11 mouse cellular contexts compared by ENCODE assay signal in the genomic region with DNA sequence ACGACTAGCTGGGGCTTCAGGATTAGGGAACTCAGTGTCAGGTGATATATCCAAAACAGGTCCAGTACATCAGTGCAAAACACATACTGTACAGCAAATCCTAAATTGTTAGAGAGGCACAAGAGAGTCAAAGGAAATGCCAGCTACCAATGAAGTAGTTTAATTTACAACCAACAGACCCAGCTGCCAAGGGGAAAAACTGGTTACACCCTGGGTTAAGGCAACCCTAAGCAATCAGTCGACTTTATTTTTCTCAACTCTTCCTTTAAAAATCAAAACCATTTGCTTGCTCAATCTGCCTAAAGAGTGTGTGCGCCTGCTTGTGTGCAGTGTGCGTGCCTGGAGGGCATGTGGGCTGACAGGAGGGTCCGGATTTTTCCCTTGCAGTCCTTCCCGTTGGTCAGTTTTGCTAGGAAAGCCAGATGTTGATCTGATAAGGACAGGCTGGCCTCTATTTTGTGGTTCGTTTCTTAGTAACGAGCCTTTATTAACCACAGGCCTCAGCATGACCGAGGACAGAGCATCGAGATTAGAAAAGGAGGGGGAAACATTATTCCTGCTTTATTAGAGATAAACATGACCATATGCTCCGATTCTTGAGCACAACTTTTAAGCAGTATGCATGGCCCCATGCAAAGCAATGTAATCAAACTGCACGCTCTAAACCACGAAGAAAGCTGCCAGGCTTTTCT. TPM values are rescaled to one million over a fixed set of nuclear protein-coding genes. Genes with fewer than 3 reads are reported as not detected.
DNase-seq lines count a peak whose midpoint lies in the region; ATAC-seq and TF ChIP-seq lines count a peak whose summit lies in the region.
"Had no signal": no experiment of that assay in that cellular context is flagged by ENCODE, and none has a peak within 500 bp of the region (broad histone marks: within the 10 kb centered on the region; RNA-seq: fewer than 3 reads in every experiment).

No protein-coding gene starts in this region.

- TF ChIP-seq EP300 in lung, postnatal 0 days (IDR thresholded peaks at IDR 0.05), result no peak

- WGBS in hindbrain, embryonic 13.5 days, result 63% methylated on average over 13 of the region's 13 CpGs
- WGBS in hindbrain, embryonic 11.5 days, result 72% methylated on average over 13 of the region's 13 CpGs
- 49% methylated on average over 13 of the region's 13 CpGs for WGBS in lung, postnatal 0 days
- WGBS in embryonic facial prominence, embryonic 13.5 days, result 13% methylated on average over 13 of the region's 13 CpGs

- no peak for ATAC-seq in hindbrain, embryonic 13.5 days (ENCODE audit: low FRiP score)
- no peak for ATAC-seq in hindbrain, embryonic 11.5 days (ENCODE audit: low FRiP score)
- ATAC-seq in lung, postnatal 0 days, result peak; percentile 14; the same call in 1 of the 2 replicates
- peak; percentile 68 for ATAC-seq in embryonic facial prominence, embryonic 13.5 days (ENCODE audit: insufficient number of reproducible peaks, insufficient read depth, low FRiP score, low TSS enrichment, low read depth)
- ATAC-seq in megakaryocyte-erythroid progenitor cell, adult 5-6 weeks (replicated peaks; ENCODE audit: low FRiP score, low TSS enrichment, poor library complexity, severe bottlenecking), result 0 out of 2 replicates have a peak, but pooled peaks have one; percentile 13

- DNase-seq in hindbrain, embryonic 11.5 days (ENCODE audit: low spot score), result no peak
- no peak for DNase-seq in lung, postnatal 0 days (ENCODE audit: low spot score)
- DNase-seq in lung, postnatal 25 days (ENCODE audit: low spot score), result no peak
- no peak for DNase-seq in thymus, postnatal 0 days (ENCODE audit: low spot score)
- no peak for DNase-seq in spleen, postnatal 10 days (ENCODE audit: low spot score in 2 of 2)
- DNase-seq: cerebellum, adult 9-11 months had no signal

- H3K4me1 ChIP-seq in hindbrain, embryonic 13.5 days (replicated peaks), result peaks cover 73% of the 10 kb centered on the region
- peaks cover 5% of the 10 kb centered on the region; the same call in 1 of the 2 replicates for H3K4me1 ChIP-seq in hindbrain, embryonic 11.5 days (replicated peaks; ENCODE audit: control insufficient read depth, insufficient read depth, low read length)
- H3K4me1 ChIP-seq in lung, postnatal 0 days (ENCODE audit: insufficient read depth, low read depth, low read length), result peaks cover 19% of the 10 kb centered on the region
- peaks cover 57% of the 10 kb centered on the region for H3K4me1 ChIP-seq in embryonic facial prominence, embryonic 13.5 days

- H3K27ac ChIP-seq in hindbrain, embryonic 13.5 days, result peak overlapping the region; percentile 71
- no peak overlapping the region for H3K27ac ChIP-seq in hindbrain, embryonic 11.5 days (ENCODE audit: low read depth, low read length)
- H3K27ac ChIP-seq in lung, postnatal 0 days (ENCODE audit: low read length), result peak overlapping the region; percentile 39
- H3K27ac ChIP-seq in embryonic facial prominence, embryonic 13.5 days, result peak overlapping the region; percentile 88
- H3K27ac ChIP-seq: heart, embryonic 13.5 days had no signal

- no peak for TF ChIP-seq CTCF in lung, postnatal 0 days (IDR thresholded peaks at IDR 0.05)

- no peaks in the 10 kb centered on the region for H3K27me3 ChIP-seq in hindbrain, embryonic 13.5 days
- no peaks in the 10 kb centered on the region for H3K27me3 ChIP-seq in hindbrain, embryonic 11.5 days (ENCODE audit: control insufficient read depth, insufficient read depth, low read length)
- no peaks in the 10 kb centered on the region for H3K27me3 ChIP-seq in lung, postnatal 0 days (replicated peaks; ENCODE audit: insufficient read depth, low read length)
- no peaks in the 10 kb centered on the region for H3K27me3 ChIP-seq in embryonic facial prominence, embryonic 13.5 days
- H3K27me3 ChIP-seq: heart, embryonic 13.5 days had no signal

- no peaks in the 10 kb centered on the region for H3K36me3 ChIP-seq in hindbrain, embryonic 13.5 days
- H3K36me3 ChIP-seq in hindbrain, embryonic 11.5 days (ENCODE audit: control insufficient read depth, insufficient read depth, low read length), result no peaks in the 10 kb centered on the region
- H3K36me3 ChIP-seq in lung, postnatal 0 days (ENCODE audit: insufficient read depth, low read length), result no peaks in the 10 kb centered on the region
- no peaks in the 10 kb centered on the region for H3K36me3 ChIP-seq in embryonic facial prominence, embryonic 13.5 days

- H3K4me3 ChIP-seq in hindbrain, embryonic 13.5 days, result no peak overlapping the region
- H3K4me3 ChIP-seq in hindbrain, embryonic 11.5 days (ENCODE audit: low read depth, low read length), result no peak overlapping the region
- no peak overlapping the region for H3K4me3 ChIP-seq in lung, postnatal 0 days (ENCODE audit: low read depth, low read length)
- no peak overlapping the region for H3K4me3 ChIP-seq in embryonic facial prominence, embryonic 13.5 days
- H3K4me3 ChIP-seq: heart, embryonic 13.5 days had no signal

- no peaks in the 10 kb centered on the region for H3K9me3 ChIP-seq in hindbrain, embryonic 13.5 days
- H3K9me3 ChIP-seq in hindbrain, embryonic 11.5 days (ENCODE audit: control insufficient read depth, low read length), result no peaks in the 10 kb centered on the region
- no peaks in the 10 kb centered on the region for H3K9me3 ChIP-seq in lung, postnatal 0 days (ENCODE audit: low read length)
- H3K9me3 ChIP-seq in embryonic facial prominence, embryonic 13.5 days, result no peaks in the 10 kb centered on the region
- H3K9me3 ChIP-seq: heart, embryonic 13.5 days had no signal

- H3K4me2 ChIP-seq in hindbrain, embryonic 13.5 days, result no peak overlapping the region
- H3K4me2 ChIP-seq in hindbrain, embryonic 11.5 days (replicated peaks; ENCODE audit: low read depth, low read length), result no peak overlapping the region
- no peak overlapping the region for H3K4me2 ChIP-seq in lung, postnatal 0 days (replicated peaks; ENCODE audit: low read depth, low read length)
- H3K4me2 ChIP-seq in embryonic facial prominence, embryonic 13.5 days, result peak overlapping the region; percentile 46
- H3K4me2 ChIP-seq: heart, embryonic 13.5 days; liver, embryonic 11.5 days had no signal

- H3K9ac ChIP-seq in hindbrain, embryonic 13.5 days, result no peak overlapping the region
- no peak overlapping the region for H3K9ac ChIP-seq in hindbrain, embryonic 11.5 days (ENCODE audit: low read depth, low read length)
- H3K9ac ChIP-seq in lung, postnatal 0 days (replicated peaks; ENCODE audit: low read depth), result no peak overlapping the region
- H3K9ac ChIP-seq in embryonic facial prominence, embryonic 13.5 days, result 0 out of 2 replicates have a peak overlapping the region, but pooled peaks have one; percentile 44
- H3K9ac ChIP-seq: heart, embryonic 13.5 days had no signal

RNA-seq across cellular contexts. Expression of a gene that starts 45.3 kb away (rescaled TPM):
- 17.3 and 19.5 TPM in 2 replicates for polyA plus RNA-seq in hindbrain, embryonic 13.5 days (2015; fragmentation: Nextera tagmentation; extraction: Ambion mirVana)
- polyA plus RNA-seq in hindbrain, embryonic 11.5 days (2014; fragmentation: Nextera tagmentation; extraction: Ambion mirVana), result 12.1 and 12.2 TPM in 2 replicates
- polyA plus RNA-seq in lung, postnatal 0 days (2015; fragmentation: Nextera tagmentation; extraction: Ambion mirVana), result 22.8 and 25.2 TPM in 2 replicates
- polyA plus RNA-seq in embryonic facial prominence, embryonic 13.5 days (2015; fragmentation: Nextera tagmentation; extraction: Ambion mirVana), result 13.9 and 15.2 TPM in 2 replicates
- total RNA-seq in megakaryocyte-erythroid progenitor cell, adult 5-6 weeks (2014; fragmentation: Nextera tagmentation), result 23.6 and 25.4 TPM in 2 replicates
- total RNA-seq in megakaryocyte-erythroid progenitor cell, adult 5-6 weeks (2017), result 13.0 and 13.9 TPM in 2 replicates
- 14.8 and 15.9 TPM in 2 replicates for polyA plus RNA-seq in thymus, postnatal 0 days (2015; fragmentation: Nextera tagmentation; extraction: Ambion mirVana)

Comparison
In these comparisons a context has a peak if more than half of its experiments do, and no peak if none do; other contexts are left out.
1. ATAC-seq: peak in lung, postnatal 0 days (single experiment), embryonic facial prominence, embryonic 13.5 days (single experiment) and megakaryocyte-erythroid progenitor cell, adult 5-6 weeks (single experiment); none in hindbrain, embryonic 13.5 days (single experiment) and hindbrain, embryonic 11.5 days (single experiment).